Mouse (Mus musculus): ENCODE results near the gene Rhebl1.

- no peak for TF ChIP-seq UBTF (IDR thresholded peaks at IDR 0.05; ENCODE audit: borderline replicate concordance, insufficient read depth, low read depth, low read length)
- no peak for TF ChIP-seq HCFC1 (IDR thresholded peaks at IDR 0.05; ENCODE audit: low read depth, low read length)
These were observed 7.2 kb upstream of the Rhebl1 start for GRCm38 (mm10) chr15:98901530-98901929.
